Mouse (Mus musculus) right cerebral cortex, postnatal 25 days (tissue): ENCODE data around the gene Gstp3.
A peak's percentile ranks its signal among the peaks of the same experiment; 100 is the strongest.

Source experiments
- DNase-seq: peaks from one replicate; pipeline ENCODE4 v3.0.0; 2022

Gstp3 gene

DNA sequence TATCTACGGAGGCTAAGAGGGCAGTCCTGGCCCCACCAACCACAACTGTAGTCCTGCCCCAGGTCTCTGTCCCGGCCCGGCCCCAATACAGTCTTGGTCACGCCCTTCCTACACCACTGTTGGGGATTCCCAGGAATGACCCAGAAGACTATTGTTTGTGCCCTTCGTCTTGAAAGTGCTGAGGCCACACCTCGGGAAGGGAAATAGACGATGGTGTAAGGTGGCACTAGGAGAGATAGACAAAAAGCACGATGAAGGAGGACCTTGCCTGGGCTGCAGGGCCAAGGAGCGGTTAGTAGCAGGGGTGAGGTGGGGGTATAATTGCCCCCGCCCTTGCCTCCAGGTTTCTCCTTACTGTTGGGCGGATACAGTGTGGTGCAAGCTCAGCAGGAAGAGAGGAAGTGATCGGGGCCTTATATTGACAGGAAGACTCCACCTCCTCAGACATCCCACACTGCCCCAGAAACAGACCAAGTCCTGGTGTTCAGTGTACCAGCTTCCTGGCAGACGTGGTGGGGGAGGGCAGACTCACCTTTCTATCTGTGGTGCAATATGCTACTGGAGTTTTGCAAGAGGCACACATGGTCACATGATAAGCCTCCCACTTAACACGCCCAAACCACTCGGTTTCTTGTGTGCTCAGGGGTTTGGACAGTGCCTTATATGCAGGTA lies at the start of gene Gstp3:
Gene Gstp3, minus strand, starts transcription at position 501 of the 672 bp plus-strand sequence.
- no peak for DNase-seq

DNA sequence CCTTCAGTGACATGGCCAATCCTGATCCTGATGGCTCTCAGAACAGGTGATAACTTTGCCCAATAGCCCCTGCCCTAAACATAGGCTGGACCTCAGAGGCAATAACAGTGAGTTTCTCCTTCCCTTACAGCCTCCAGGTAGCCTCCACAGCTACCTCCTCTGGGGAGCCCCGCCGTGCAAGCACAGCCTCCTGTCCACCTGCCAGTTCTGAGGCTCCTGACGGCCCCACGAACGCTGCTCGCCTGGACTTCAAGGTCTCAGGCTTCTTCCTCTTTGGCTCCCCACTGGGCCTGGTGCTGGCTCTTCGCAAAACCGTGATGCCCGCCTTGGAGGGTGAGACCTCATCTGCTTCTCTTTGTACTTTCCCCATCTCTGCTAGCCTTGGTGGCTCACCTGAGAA lies 49.2 kb upstream of the Gstp3 start:
- no peak for DNase-seq

DNA sequence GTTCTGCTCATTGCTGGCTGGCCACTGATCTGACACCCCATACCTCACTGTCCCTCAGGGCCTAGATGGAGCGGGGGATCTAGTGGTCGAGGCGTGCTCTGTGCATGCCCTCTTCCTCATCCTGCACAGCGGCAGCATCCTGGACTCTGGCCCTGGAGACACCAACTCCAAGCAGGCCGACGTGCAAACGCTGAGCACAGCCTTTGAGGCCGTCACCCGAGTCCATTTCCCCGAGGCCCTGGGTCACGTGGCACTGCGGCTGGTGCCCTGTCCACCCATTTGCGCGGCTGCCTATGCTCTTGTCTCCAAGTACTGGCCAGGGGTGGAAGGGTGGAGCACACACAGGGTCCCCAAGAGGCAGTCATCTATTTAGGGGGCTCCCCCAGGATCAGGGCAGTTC lies 47.3 kb upstream of the Gstp3 start:
- DNase-seq: no peak

DNA sequence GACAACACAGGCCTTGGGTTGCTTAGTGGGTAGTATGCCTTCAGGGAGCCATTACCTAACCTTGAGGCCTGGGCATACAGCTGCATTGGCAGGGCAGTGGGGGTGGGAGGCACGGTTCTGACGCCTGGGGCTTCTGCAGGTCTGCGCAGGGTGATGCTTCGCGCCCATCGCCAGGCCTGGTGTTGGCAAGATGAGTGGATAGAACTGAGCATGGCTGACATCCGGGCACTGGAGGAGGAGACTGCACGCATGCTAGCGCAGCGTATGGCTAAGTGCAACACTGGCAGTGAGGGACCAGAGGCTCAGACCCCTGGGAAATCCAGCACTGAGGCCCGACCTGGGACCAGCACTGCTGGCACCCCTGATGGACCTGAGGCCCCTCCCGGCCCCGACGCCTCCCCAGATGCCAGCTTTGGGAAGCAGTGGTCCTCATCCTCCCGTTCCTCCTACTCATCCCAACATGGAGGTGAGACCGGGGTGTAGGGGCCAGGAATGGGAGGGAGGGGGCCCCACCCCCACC lies 45.4 kb upstream of the Gstp3 start:
- no peak for DNase-seq

DNA sequence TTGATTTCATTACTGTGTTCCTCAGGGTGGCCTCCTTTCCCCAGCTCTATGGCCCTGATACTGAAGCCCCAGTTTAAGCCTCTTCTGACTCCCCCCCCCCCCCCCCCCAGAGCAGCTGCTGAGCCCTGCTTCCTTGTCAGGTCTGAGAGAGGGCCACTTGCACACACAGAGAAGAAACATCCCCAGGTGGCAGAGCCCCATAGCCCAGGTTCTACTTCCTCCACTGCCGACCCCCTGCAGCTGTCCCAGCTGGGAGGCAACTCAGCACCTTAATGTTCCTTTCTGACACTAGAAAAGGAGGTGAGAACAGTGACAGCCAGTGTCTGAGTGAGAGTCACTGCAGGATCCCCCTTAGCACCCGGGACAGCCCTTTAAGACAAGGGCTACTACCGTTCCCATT lies 44.4 kb upstream of the Gstp3 start:
- no peak for DNase-seq

DNA sequence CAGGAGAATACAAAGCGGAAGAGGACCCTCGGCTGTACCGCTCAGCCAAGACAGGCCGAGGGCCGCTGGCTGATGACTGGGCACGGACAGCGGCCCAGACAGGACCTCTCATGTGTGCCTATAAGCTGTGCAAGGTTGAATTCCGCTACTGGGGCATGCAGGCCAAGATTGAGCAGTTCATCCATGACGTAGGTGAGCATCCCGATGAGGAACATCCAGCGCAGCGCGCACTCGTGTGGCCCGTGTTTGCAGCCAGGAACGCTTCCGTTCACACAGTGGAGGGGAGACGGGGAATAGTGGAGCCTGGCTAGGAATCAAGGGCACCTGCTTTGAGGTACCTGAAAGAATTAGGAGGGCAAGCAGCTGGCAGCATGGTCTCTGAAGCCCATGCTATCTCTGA lies 43.9 kb upstream of the Gstp3 start:
- no peak for DNase-seq

DNA sequence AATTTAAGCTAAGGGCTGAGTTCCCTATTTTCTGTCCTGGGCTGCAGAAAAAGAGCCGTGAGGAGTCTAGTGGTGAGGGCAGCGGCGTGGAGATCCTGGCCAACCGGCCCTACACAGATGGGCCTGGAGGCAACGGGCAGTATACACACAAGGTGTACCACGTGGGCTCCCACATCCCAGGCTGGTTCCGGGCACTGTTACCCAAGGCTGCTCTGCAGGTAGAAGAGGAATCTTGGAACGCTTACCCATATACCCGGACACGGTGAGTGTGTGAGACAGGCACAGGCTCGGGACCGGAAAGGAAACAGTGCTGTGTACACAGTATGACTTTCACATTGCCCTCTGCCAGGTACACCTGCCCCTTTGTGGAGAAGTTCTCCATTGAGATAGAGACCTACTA lies 43.3 kb upstream of the Gstp3 start:
- DNase-seq: no peak

DNA sequence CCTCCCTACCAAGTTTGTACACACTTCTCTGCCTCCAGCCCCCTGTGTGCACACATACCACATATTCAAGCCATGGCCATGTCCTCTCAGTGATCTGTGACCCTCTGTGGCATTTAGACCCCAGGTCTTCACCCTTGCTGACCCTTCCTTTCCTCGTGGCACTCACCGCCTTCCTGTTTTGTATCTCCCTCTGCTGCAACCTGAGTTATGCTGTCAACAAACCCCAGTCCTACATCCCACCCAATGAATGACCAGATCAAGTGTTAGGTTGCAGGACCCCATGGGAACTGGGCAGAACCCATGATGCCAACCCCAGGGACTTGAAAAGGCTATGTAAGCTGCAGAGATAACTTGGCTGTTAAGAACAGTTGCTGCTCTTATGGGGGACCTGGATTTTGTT lies 42.7 kb upstream of the Gstp3 start:
- no peak for DNase-seq

DNA sequence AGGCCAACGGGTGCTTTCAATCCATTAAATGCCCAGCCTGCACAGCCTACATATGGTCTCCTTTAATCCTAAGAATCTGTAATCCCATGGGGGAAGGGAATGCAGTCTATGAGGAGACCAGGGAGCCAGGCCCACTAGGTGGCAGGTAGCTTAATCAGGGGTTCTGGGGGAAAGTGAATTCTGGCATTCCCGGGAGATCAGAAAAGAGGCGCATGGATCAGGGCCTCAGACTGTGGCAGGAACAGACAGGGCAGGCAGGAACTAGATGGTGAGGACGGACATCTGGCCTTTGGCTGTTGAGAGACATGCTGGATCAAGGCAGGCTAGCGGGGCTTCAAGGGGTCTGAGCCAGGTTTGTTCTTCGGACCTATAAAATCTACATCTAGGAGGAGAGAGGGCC lies 42.1 kb upstream of the Gstp3 start:
- no peak for DNase-seq

DNA sequence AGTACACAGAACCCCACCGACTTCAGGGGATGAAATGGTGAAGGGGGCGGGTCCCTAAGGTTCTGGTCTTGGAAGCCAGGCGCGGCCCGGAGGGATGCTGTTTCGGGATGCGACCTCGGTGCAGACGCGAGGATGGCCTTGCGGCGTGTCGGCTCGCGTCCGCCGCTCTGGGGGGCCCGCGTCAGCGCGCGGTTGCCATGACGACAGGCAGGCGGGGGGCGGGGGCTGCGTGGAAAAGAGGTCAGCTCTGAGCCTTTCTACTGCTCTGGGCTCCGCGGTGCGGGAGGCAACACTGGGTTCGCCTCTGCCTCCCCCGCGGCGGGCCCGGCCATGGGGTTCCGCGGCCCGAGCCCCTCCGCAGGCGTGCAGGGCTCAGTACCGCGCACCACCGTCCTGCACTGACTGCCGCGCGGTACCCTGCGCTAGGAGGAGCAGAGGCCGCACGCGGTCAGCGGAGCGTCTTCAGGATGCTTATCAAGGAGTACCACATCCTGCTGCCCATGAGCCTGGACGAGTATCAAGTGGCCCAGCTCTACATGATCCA lies 41.4 kb upstream of the Gstp3 start:
- DNase-seq: peak; percentile 84

DNA sequence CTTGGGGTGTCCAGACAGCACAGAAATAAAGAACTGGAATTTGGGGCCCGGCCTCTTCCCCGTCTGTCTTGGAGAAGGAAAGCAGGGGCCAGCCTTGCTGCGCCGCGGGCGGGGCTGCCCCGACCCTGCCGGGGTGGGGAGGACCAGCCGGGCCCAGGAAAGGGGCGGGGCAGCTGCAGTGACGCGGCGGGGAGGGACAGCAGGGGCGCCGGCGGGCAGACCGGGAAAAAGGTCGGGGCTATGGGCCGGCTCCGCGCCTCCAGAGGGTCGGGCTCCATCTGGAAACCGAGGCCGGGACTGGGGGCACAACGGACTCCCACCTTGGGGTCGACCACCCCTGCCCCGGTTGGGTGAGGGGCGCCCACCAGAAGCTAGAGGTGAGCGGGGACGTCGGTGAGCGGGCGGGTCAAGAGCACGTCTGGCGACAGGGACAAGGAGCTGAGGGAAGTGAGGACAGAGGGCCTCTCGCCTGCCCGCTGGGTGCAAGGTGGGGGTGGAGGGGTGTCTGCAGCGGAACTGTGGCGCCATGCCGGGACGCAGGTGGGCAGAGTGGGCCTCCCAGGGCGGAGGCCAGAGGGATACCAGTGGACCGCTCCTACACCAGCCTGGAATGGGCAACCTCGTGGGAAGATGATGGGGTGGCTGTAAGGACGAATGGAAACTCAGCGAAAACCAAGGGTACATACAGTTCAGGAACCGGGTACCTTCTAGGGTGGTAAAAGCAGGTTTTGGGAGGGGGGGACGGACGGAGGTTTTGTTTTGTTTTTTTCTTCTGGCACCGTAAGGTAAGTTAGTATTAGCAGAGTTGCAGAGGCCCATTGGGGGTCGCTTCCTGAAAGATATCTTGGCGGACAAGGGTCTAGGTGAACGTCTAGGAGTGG lies 40.7 kb upstream of the Gstp3 start, which contains the start of gene Pitpnm1:
Gene Pitpnm1, plus strand, starts transcription at position 162 of the 881 bp plus-strand sequence.
- DNase-seq: peak; percentile 64

DNA sequence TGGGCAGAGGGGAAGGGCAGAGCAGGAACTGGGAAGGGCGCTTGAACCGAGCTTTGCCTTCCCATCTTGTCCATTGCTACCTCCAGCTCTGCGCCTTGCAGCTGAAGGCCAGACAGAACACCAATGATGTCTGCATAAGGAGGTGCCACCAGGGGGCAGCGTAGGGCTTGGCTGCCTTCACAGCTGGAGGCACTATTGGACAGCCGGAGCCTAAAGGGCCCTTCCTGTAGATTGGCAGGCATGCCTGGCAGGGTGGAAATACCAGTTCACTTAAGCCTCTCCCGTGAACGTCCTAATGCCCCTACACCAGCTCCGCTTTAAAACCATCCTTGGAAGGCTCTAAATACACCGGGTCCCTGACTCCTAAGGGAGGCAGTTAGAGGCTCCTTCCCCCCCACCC lies 39.7 kb upstream of the Gstp3 start:
- DNase-seq: peak; percentile 83

DNA sequence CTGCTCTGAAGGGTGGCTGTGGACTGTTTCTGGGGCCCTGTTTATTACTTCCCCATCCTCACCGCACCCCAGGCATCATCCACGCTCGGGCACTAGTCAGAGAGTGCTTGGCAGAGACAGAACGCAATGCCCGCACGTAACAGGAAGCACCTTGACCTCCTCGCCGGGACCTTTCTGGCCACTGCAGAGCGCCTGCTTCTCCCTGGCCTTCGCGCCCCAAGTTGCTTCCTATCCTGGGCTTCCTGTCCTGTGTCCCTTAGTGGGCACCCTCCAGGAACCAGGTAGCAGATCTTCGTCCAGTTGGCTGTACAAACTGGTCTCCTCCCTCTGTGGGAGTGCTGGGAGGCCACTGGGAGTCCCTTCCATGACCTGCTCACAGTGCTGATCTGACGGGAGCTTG lies 39.1 kb upstream of the Gstp3 start:
- DNase-seq: no peak

DNA sequence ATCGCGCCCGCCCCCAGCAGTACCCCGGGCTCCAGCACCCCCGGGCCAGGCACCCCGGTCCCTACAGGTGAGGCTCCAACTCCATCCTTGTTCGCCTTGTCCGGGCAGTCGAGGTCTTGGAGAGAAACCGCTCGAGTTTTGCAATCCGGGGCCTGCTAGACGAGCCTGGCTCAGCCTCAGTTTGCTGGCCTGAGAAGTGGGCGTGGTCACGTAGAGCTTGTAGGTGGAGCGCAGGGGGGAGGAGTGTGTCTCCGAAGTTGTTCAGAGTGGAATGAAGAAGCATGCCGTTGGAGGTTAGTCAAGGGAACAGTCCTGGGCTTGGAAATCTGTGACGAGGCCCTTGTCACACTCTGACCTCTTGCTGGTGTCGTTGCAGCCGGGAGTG lies 38.1 kb upstream of the Gstp3 start:
- DNase-seq: no peak

DNA sequence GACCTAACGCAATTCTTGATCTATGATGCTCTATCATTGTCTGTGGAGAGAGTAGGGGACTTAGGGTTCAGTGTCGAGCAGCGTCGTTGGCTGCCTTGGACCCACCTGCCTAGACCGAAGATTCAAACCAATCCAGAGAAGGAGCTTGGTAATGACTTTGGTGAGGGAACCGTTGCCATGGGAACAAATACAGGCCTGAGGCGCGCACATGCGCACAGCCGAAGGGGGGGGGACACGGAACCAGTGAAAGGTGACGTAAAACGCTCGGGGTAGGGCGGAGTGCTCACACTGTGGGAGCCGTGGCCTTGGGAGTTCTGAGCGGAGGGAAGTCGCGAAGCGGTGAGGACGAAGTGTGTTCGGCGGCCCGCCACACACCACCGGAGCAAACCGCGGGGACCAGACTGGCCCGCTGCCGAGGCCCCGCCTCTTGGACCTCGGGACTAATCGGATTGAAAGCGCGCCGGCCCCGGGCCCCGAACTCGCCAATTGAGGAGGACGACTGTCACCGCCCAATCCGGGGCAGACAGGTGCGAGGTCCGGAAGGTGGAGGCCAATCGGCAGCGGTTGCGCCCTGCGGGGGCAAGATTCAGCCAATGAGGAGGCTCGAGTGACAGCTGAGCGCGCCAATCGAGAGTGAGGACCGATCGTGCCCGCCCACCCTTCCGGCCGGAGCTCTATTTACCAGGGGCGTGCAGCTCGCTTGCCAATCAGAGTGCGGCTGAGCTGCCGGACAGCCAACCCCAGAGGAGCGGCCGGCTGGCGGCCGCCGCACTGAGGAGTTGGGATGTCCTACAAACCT lies 37.5 kb upstream of the Gstp3 start, which contains the start of gene Cdk2ap2:
Gene Cdk2ap2, plus strand, starts transcription at position 541 of the 799 bp plus-strand sequence.
- peak; percentile 100 for DNase-seq

DNA sequence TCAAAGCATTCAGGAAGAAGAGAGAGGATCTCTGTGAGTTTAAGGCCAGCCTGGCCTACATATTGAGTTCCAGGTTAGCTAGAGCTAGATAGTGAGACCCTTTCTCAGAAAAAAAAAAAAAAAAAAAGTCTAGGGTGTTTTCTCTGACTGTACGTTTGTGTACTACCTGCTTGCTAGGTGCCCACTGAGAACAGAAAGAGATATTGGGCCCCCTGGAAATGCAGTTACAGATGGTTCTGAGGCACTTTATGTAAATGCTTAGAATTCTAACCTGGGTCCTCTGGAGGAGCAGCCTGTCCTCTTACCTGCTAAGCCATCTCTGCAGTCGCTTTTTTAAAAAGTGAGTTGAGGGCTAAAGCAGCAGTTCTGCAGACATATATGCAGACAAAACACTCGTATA lies 36.4 kb upstream of the Gstp3 start:
- DNase-seq: no peak

DNA sequence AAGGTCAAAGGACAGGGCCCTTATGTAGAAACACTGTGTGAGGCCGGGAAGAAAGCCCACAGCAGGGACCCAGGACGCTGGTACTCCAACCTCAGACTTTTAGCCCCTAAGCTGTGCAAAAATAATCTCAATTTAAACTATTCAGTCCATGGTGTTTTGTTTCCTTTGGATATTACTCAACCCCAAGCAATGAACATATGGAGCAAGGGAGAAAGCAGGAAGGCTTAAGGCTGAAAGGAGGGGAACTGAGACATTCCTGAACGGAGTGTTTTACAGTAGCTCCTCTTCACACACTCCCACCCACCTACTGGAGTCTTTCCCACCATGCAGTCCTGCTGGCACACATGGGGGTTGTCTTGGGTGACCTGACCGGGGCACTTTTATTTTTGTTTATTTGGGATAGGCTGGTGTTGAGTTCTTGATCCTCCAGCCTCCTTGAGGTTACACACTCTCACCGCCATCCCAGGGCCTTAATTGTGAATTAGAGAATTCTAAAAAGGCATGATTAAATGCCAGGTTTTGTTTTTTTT lies 35.5 kb upstream of the Gstp3 start:
- no peak for DNase-seq

DNA sequence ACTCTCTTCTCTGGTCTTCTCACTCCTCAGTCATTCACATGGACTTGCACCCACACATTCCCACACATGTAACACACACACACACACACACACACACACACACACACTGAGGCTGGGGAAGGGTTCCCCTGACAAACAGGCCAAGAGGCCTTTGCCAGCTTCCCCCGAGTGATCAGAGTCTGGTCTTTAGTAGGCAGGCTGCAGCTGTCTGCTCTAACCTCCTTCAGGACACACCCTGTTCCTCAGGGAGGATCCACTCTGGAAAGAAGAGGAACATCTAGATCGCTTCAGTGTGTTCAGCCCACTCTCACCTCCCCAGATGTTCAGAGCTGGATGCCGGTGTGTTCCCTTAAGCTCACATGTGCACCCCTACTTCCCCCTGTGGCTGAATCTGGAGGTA lies 35.0 kb upstream of the Gstp3 start:
- no peak for DNase-seq

DNA sequence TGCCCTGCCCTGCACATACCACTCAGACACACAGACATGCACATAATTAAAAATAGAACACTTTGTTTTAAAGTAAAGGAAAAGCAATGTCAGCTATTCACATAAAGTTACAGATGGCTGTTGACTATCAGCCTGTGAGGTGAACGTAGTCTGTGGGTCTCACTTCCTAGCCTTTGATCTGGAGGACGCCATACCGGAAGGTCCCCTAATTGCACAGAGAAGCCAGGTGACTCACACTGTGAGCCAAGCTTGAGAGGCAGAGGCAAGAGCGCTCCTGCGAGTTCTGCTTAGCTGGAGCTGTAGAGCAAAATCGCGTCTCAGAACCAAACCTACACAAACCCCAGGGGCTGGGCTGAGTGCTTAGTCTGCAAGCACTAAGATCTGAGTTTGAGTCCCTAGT lies 34.4 kb upstream of the Gstp3 start:
- DNase-seq: no peak

DNA sequence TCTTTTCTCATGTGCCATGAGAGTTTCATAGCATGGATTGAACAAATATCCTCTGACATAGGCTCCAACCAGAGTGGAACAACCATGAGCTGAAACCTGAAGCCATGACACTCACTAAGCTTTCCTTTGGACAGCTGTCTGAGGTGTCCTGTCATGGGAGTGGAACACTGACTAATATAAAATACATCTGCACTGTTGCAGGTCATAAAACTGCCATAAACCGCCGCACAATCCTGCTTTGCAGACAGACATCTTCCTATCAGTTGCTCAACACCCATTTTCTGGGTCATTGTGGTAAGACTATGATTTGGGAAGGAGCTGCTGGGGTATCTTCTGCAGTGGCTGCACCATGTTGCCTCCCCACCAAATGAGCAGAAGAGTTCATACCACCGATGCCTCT lies 33.4 kb upstream of the Gstp3 start:
- DNase-seq: no peak

DNA sequence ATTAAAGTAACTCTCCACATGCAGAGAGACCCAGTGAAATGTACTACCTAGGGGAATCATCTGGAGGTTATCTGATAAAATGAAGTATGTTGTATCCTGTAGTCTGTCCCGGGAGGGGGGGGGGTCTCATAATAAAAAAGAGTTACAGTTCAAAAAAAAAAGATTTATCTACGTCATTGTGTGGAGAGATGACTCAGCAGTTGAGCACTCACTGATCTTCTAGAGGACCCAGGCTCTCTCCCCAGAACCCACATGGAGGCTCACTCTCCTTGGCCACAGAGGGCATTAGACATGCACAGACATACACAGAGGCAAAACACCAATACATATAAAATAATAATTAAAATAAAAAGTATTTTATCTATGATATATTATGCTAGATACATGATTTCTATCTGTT lies 32.0 kb upstream of the Gstp3 start:
- no peak for DNase-seq

DNA sequence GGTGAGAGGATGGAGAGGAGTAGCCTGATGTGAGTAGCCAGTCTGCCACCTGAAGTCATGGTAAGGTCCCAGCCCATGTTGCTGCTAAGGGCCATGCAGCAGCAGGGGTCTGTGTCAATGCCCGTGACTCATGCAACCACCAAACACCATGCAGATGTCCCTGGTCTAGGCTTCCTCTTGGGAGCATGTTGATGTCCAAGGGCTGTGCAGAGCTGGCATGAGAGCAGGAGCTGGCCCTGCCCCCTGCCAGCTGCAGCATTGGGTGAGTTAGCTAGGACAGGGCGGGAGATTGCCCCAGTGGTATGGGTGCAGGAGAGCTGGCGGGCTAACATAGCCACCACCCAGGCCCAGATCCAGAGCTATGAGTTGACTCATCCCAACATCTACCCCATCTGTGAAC lies 31.1 kb upstream of the Gstp3 start:
- DNase-seq: no peak

DNA sequence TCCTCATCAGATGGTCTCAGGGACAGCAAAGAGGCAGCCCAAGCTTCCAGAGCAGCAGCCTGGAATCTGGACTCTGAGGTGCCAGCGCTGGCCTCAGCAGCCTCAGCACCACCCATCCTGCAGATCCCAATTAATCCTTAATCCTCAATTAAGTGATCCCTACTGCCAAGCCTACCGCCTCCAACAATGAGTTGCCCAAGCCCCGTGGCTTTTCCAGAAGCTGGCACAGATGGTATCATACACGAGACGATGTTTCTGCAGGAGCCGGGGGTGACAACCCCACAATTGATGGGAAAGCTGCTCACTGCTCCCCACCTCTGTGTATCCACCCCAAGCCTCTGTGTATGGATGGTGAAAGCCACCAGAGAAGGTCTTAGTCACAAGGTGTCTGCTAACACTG lies 29.8 kb upstream of the Gstp3 start:
- DNase-seq: no peak
